Mouse (Mus musculus): Measurements from ENCODE around the gene Slc35d2. TPM values are rescaled to one million over a fixed set of nuclear protein-coding genes. Genes with fewer than 3 reads are reported as not detected.

Slc35d2 gene
- 1.2 and 1.3 TPM in 2 replicates for polyA plus RNA-seq (2015; fragmentation: Nextera tagmentation; extraction: Ambion mirVana)

GRCm38 (mm10) chr13:64128858-64129615 lies at the start of gene Slc35d2:
Gene Slc35d2, minus strand, starts transcription at chr13:64129368.
- H3K9ac ChIP-seq: peak within 1 kb of the TSS; percentile 61
- peaks cover 5% of the 10 kb centered on the region; the same call in 1 of the 2 replicates for H3K4me1 ChIP-seq
- H3K27me3 ChIP-seq: no peaks in the 10 kb centered on the region
- 14% methylated on average over 31 of the region's 44 CpGs for WGBS
- peaks cover 10% of the 10 kb centered on the region for H3K36me3 ChIP-seq (ENCODE audit: poor library complexity, severe bottlenecking)
- no peak within 1 kb of the TSS for H3K27ac ChIP-seq
- peak within 1 kb of the TSS; percentile 78 for H3K4me2 ChIP-seq
- H3K9me3 ChIP-seq (replicated peaks): no peaks in the 10 kb centered on the region
- peak; percentile 78 for ATAC-seq
- H3K4me3 ChIP-seq: peak within 1 kb of the TSS; percentile 46

GRCm38 (mm10) chr13:64178000-64178399 lies 48.8 kb upstream of the Slc35d2 start:
- no peaks in the 10 kb centered on the region for H3K27me3 ChIP-seq
- no peak overlapping the region for H3K4me3 ChIP-seq
- 77% methylated on average over 7 of the region's 7 CpGs for WGBS
- peaks cover 7% of the 10 kb centered on the region for H3K36me3 ChIP-seq (ENCODE audit: poor library complexity, severe bottlenecking)
- no peak overlapping the region for H3K4me2 ChIP-seq
- H3K9me3 ChIP-seq (replicated peaks): no peaks in the 10 kb centered on the region
- peaks cover 11% of the 10 kb centered on the region for H3K4me1 ChIP-seq
- ATAC-seq: no peak
- no peak overlapping the region for H3K9ac ChIP-seq
- H3K27ac ChIP-seq: no peak overlapping the region

- peaks cover 47% of the 10 kb centered on the region for H3K9me3 ChIP-seq (replicated peaks)
- H3K4me3 ChIP-seq: no peak overlapping the region
- no peak overlapping the region for H3K9ac ChIP-seq
- H3K4me1 ChIP-seq: no peaks in the 10 kb centered on the region
- ATAC-seq: no peak
- peaks cover 58% of the 10 kb centered on the region for H3K36me3 ChIP-seq (ENCODE audit: poor library complexity, severe bottlenecking)
- H3K27me3 ChIP-seq: no peaks in the 10 kb centered on the region
- no peak overlapping the region for H3K27ac ChIP-seq
- no peak overlapping the region for H3K4me2 ChIP-seq
- 98% methylated on average over 25 of the region's 25 CpGs for WGBS
Observed at GRCm38 (mm10) chr13:64169746-64170145, 40.6 kb upstream of the Slc35d2 start.

GRCm38 (mm10) chr13:64163147-64163715 lies 34.1 kb upstream of the Slc35d2 start:
- H3K4me1 ChIP-seq: peaks cover 12% of the 10 kb centered on the region
- H3K9me3 ChIP-seq (replicated peaks): peaks cover 5% of the 10 kb centered on the region
- H3K4me3 ChIP-seq: peak overlapping the region; percentile 63
- peaks cover 16% of the 10 kb centered on the region; the same call in 1 of the 2 replicates for H3K27me3 ChIP-seq
- no peak for ATAC-seq
- peak overlapping the region; percentile 95 for H3K4me2 ChIP-seq
- WGBS: 27% methylated on average over 13 of the region's 13 CpGs
- peaks cover 9% of the 10 kb centered on the region; the same call in 1 of the 2 replicates for H3K36me3 ChIP-seq (ENCODE audit: poor library complexity, severe bottlenecking)
- no peak overlapping the region for H3K27ac ChIP-seq
- H3K9ac ChIP-seq: peak overlapping the region; percentile 34; the same call in 1 of the 2 replicates

- Histone ChIP-seq H3K4me2 (peak overlapping the region; percentile 95), H3K36me3 (ENCODE audit: poor library complexity, severe bottlenecking) (peaks cover 9% of the 10 kb centered on the region; the same call in 1 of the 2 replicates), H3K27ac (no peak overlapping the region), H3K4me1 (peaks cover 12% of the 10 kb centered on the region), H3K27me3 (peaks cover 16% of the 10 kb centered on the region; the same call in 1 of the 2 replicates), H3K9me3 (replicated peaks) (0 out of 2 replicates have a peak, but pooled peaks cover 4% of the 10 kb centered on the region), H3K9ac (peak overlapping the region; percentile 83), H3K4me3 (peak overlapping the region; percentile 63)
- ATAC-seq: no peak
- under 1% methylated on average over 14 of the region's 14 CpGs for WGBS
Observed at GRCm38 (mm10) chr13:64162626-64163025, 33.5 kb upstream of the Slc35d2 start.

GRCm38 (mm10) chr13:64161916-64162611 lies 32.9 kb upstream of the Slc35d2 start:
- Histone ChIP-seq H3K27me3 (peaks cover 16% of the 10 kb centered on the region; the same call in 1 of the 2 replicates), H3K9ac (peak overlapping the region; percentile 83), H3K4me1 (peaks cover 12% of the 10 kb centered on the region), H3K36me3 (ENCODE audit: poor library complexity, severe bottlenecking) (peaks cover 9% of the 10 kb centered on the region; the same call in 1 of the 2 replicates), H3K4me3 (peak overlapping the region; percentile 63), H3K27ac (peak overlapping the region; percentile 74), H3K9me3 (replicated peaks) (no peaks in the 10 kb centered on the region), H3K4me2 (peak overlapping the region; percentile 95)
- ATAC-seq: peak; percentile 75; the same call in 1 of the 2 replicates
- WGBS: under 1% methylated on average over 67 of the region's 71 CpGs

GRCm38 (mm10) chr13:64161548-64161915 lies 32.4 kb upstream of the Slc35d2 start, which contains the start of gene Habp4:
Gene Habp4, plus strand, starts transcription at chr13:64161824.
- under 1% methylated on average over 31 of the region's 31 CpGs for WGBS
- Histone ChIP-seq H3K4me1 (peaks cover 12% of the 10 kb centered on the region), H3K36me3 (ENCODE audit: poor library complexity, severe bottlenecking) (peaks cover 6% of the 10 kb centered on the region; the same call in 1 of the 2 replicates), H3K9me3 (replicated peaks) (no peaks in the 10 kb centered on the region), H3K4me3 (peak within 1 kb of the TSS; percentile 63), H3K4me2 (peak within 1 kb of the TSS; percentile 95), H3K9ac (peak within 1 kb of the TSS; percentile 83), H3K27ac (peak within 1 kb of the TSS; percentile 74), H3K27me3 (peaks cover 19% of the 10 kb centered on the region; the same call in 1 of the 2 replicates)
- ATAC-seq: peak; percentile 99

- H3K9me3 ChIP-seq (replicated peaks): no peaks in the 10 kb centered on the region
- no peak for ATAC-seq
- no peak overlapping the region for H3K27ac ChIP-seq
- peaks cover 5% of the 10 kb centered on the region; the same call in 1 of the 2 replicates for H3K4me1 ChIP-seq
- no peak overlapping the region for H3K9ac ChIP-seq
- H3K4me3 ChIP-seq: no peak overlapping the region
- H3K36me3 ChIP-seq (ENCODE audit: poor library complexity, severe bottlenecking): no peaks in the 10 kb centered on the region
- H3K27me3 ChIP-seq: peaks cover 11% of the 10 kb centered on the region; the same call in 1 of the 2 replicates
- H3K4me2 ChIP-seq: no peak overlapping the region
Observed at GRCm38 (mm10) chr13:64156966-64157365, 27.8 kb upstream of the Slc35d2 start.

- Histone ChIP-seq H3K27ac (no peak overlapping the region), H3K9me3 (replicated peaks) (no peaks in the 10 kb centered on the region), H3K27me3 (peaks cover 8% of the 10 kb centered on the region; the same call in 1 of the 2 replicates), H3K4me2 (no peak overlapping the region), H3K36me3 (ENCODE audit: poor library complexity, severe bottlenecking) (no peaks in the 10 kb centered on the region), H3K4me3 (no peak overlapping the region), H3K4me1 (peaks cover 22% of the 10 kb centered on the region), H3K9ac (no peak overlapping the region)
- WGBS: 10% methylated on average over 1 of the region's 1 CpGs
- no peak for ATAC-seq
Observed at GRCm38 (mm10) chr13:64155171-64155571, 26.0 kb upstream of the Slc35d2 start.

- 75% methylated on average over 2 of the region's 2 CpGs for WGBS
- Histone ChIP-seq H3K9ac (no peak overlapping the region), H3K27ac (no peak overlapping the region), H3K9me3 (replicated peaks) (no peaks in the 10 kb centered on the region), H3K36me3 (ENCODE audit: poor library complexity, severe bottlenecking) (no peaks in the 10 kb centered on the region), H3K27me3 (peaks cover 3% of the 10 kb centered on the region; the same call in 1 of the 2 replicates), H3K4me1 (peaks cover 27% of the 10 kb centered on the region), H3K4me3 (no peak overlapping the region), H3K4me2 (no peak overlapping the region)
- no peak for ATAC-seq
Observed at GRCm38 (mm10) chr13:64154651-64155050, 25.5 kb upstream of the Slc35d2 start.

GRCm38 (mm10) chr13:64153751-64154267 lies 24.6 kb upstream of the Slc35d2 start:
- Histone ChIP-seq H3K9me3 (replicated peaks) (no peaks in the 10 kb centered on the region), H3K9ac (peak overlapping the region; percentile 19; the same call in 1 of the 2 replicates), H3K4me1 (peaks cover 29% of the 10 kb centered on the region), H3K27ac (no peak overlapping the region), H3K4me3 (peak overlapping the region; percentile 88), H3K4me2 (peak overlapping the region; percentile 87), H3K27me3 (peaks cover 3% of the 10 kb centered on the region; the same call in 1 of the 2 replicates), H3K36me3 (ENCODE audit: poor library complexity, severe bottlenecking) (no peaks in the 10 kb centered on the region)
- ATAC-seq: peak; percentile 34
- under 1% methylated on average over 17 of the region's 18 CpGs for WGBS

Data from forebrain, embryonic 13.5 days (tissue).